Mouse (Mus musculus) retina, adult 2 months (tissue): ENCODE measurements around the gene Cd180.
"Not testable (repeated sequence)": the region's sequence is repeated elsewhere in the genome, so short reads cannot be mapped to it uniquely, and the experiment has no call there.

Experiments
- DNase-seq: peaks from one replicate; pipeline ENCODE4 v3.0.0-alpha.2; 2012; ENCODE audit warnings: low read depth, low spot score

Cd180 gene

DNA sequence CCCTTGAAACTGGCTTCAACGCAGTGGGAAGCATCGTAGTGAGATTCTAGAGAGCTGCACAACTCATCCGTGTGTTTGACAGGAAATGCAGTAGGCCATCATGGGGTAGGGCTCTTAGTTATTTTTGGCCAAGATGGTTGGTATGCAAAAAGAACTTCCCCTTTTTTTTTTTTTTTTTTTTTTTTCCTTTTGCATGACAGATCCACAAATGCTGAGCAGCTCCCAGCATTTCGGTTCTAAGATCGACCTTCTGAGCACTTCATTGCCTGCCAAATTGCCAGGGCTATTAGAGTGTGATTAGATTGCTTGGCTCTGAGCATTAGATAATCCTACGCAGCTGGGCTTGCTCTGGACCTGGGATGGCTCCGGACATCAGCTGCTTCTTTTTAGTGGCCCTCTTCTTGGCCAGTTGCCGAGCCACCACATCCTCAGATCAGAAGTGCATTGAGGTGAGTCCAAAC is at the start of gene Cd180:
Cd180 (plus strand) TSS at position 218 of the 461 bp plus-strand sequence.
- DNase-seq: no peak

DNA sequence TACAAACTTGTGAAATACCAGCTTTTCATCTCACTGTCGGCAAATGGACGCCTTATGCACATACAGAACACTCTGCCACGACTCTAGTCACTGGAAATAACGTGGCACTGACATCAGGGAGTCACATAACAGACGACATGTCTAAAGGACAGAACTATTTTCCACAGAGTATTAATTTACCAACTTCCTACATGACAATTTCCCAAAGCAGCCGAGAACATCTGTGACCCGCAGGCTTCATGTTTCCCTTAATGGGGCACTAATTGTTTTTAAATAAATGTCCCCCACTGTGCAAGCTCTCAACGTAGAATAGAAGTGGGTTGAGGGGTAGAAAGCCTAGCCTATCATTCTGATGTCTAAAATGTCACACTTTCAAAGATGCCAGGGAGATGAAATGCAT is 49.0 kb upstream of the Cd180 start:
- DNase-seq: no peak

DNA sequence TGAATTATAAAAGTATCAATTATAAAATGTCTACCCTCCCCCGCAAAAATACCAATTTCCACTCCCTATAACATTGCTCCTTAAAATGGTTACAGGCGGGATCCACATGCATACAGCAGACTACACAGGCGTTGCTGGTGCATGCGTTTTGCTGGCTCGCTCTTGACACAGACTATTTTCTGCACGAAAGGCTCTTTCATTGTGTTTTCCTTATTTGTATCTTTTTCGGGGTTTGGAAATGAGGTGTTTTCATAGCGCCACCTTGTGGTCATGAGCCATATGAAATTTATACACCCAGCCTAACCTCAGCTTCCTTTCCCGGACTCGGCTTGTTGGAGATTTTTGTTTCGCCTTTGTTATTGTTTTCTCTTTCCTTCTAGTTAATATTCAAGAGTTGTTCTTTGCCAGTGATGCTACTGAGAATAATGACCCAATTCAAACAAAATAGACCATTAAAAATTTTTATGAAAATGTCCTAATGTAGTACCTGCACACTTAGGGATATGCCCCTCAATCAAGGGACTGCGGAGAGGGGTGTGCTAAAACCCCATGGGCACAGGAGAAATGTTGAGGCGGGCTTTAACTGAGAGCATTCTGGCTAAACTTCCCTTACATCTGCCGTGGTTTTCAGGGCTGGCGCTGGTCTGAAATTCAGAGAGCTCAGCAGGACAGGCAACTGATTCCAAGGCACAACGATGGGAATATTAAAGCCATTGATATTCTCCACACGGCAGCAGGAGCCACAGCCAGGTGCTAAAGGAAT is 48.4 kb upstream of the Cd180 start:
- peak; percentile 37 for DNase-seq

DNA sequence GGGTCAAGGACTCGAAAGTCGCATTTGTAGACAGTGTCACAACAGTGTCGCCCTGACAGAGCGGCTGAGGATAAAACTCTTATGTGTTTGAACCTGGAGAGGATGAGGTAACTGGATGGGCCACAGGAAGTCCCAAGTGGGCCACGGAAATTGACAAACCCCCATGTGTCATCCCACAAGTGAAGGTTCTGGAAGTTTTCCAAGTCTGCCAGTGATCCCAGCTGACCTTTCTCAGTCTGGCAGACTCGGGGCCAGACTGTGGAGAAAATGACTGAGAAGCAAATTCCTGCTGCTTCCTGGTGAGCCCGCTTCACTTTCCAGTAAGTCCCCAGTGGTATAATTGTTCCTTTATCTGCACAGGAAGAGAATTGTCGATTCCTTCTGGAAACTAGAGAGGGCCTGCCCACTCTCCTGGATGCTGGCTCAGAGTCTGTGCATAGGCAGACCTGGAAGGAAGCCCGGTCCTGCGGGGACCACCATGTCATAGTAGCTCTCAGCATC is 47.0 kb upstream of the Cd180 start:
- no peak for DNase-seq

DNA sequence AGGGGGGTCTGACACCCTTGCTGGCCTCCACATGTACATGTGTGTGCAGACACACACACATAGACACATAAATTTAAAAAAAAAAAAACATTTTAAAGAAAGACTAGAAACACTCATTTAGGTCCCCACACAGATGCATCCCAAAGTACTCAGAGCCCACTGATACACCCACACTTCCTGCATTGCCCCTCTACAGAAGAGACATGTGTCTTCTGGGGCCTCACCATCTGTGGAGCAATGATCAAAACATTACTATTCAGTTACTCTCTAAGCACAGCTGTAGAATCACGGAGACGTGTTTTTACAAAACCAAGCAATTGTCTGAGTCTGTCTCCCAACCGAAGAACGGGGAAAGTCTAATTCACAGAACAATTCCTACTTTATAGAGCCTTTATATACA is 45.8 kb upstream of the Cd180 start:
- no peak for DNase-seq

DNA sequence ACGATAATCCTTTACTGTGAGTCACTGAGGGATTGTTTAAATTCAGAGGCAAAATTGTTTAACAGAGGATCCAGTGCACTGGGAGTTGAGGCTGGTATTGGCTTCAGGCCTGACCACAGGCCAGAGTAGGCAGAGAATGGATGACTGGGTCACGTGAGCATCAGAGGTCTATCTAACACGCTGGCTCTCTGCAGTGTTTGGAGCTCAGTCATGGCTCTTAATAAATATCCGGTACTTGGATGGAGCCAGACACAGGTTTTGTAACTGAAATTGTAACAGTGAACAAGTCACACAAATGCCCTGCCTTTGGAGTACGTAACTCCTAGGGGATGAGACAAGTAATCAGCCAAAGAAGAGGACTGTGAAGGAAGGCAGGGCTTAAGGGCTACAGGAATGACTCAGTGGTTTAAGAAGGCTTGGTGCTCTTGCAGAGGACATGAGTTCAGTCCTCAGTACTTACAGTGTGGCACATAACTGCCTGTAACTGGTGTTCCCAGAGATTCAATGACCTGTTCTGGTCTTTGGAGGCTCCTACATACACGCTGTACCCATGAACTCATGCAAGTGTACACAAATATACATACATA is 41.0 kb upstream of the Cd180 start:
- no peak for DNase-seq

DNA sequence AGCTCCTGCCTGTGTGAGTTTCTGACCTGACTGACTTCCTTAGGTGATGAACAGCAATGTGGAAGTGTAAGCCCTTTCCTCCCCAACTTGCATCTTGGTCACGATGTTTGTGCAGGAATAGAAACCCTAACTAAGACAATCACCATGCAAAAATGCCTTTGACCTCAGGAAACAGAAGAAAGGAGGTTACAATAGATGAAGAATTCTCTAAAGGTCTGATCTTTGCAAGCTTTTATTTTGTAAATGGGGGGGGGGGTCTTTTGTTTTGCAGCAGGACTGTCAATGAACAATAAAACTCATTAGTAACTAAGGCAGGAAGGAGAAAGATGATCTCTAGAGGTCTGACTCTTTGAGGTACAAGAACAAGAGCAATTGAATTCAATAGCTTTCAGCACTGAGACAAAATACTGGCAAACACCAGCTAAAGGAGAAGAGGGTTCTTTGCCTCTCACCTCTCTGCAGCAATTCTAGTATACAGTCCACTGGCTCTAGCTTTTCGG is 38.2 kb upstream of the Cd180 start:
- DNase-seq: no peak

DNA sequence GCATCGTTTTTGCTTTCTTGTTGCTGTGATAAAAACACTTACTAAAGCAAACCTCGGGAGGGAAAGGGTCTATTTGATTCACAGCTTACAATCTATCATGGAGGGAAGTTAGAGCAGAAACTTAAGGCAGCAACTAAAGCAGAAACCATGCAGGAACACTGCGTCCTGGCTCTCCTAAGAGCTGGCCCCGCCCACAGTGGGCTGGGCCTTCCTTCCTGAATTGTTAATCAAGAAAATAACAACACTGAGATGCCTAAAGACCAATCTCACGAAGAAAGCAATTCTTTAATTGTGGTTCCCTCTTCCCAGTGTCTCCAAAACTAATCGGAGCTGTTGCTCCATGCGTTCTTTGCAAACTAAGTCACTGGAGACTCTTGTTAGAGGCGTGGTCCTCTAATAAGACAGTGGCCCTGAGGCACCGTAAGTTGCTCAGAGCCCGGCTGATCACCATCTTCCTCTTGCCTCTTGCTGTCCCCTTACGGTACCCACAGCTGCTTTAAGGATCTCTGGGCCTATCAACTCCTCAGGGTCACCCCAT is 37.1 kb upstream of the Cd180 start:
- no peak for DNase-seq

DNA sequence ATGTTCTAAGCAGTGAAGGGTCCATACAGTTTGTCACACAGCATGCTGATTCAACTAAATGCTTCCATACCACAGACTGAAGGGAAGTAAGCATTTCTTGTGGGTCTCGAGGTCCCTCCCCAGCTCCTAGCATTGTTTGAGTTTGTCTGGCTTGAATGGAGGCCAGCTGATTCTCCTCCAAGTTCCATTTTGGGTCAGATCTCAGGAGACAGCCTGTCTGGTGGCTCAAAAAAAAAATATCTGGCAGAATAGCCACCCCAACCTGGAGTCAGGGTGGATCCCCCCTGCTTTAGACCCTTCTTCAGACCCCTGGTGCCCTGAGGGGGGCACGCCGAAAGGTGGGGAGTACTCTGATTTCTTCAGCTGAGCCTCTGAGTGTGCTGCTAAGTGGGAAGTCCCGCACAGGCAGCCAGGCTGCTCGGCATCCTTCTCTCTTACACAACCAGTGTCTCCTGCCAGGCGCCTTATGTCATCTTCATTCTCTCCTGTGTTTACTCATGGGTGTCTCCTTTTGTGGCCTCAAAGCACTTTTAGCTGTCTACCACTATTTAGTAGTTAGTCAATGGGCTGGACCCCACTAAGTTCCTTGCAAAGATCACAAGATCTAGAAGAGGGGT is 35.0 kb upstream of the Cd180 start:
- DNase-seq: no peak

DNA sequence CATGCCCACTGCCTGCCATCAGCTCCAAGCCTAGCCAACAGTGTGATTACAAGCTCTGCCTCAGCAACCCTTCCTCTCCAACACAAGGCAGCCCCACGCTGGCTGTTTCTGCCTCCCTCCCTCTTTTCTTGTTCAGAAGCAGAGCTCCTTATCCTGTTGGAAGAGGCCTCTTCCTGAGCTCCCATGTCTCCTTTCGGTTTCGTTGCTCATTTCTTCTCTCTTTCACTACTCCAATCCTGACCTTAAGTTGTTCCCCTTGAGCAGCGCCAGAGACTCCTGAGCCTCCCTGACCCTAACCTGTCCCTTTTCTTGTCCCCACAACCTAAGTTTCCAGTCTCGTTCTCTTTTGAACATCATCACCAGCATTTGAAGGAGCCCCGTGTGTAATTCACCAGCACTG is 29.3 kb upstream of the Cd180 start:
- no peak for DNase-seq

DNA sequence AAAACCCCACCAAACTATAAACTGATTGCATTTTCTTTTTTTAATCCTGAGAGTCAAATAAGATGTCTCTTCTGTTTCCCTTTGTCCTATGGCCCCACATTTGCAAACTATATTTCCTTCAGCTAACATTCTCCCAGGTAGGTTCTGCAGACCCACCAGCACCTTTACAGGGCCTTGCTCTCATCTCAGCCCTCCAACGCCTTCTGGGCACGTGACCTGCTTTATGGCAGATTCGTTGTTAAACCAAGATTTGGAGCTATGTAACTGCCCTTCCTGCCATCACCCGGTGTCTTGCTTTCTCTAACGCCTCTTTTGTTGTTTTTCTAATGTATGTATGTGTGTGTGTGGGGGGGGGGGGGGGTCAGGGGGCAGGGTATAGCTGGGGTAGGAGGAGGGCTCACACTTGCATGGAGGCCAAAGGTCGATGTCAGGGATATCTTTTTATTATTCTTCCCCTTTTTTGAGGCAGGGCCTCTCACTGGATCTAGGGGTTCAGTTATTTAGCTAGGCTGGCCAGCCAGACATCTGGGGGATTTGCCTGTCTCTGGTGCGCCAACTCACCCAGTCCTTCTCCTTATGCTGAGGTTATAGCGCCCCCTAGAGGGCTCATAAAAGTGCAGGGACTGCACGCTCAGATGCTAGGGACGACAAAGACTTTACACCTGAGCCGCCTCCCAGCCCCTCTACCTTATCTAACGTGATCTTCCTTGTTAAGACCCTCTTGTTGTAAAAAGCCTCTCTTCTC is 28.3 kb upstream of the Cd180 start:
- DNase-seq: no peak

DNA sequence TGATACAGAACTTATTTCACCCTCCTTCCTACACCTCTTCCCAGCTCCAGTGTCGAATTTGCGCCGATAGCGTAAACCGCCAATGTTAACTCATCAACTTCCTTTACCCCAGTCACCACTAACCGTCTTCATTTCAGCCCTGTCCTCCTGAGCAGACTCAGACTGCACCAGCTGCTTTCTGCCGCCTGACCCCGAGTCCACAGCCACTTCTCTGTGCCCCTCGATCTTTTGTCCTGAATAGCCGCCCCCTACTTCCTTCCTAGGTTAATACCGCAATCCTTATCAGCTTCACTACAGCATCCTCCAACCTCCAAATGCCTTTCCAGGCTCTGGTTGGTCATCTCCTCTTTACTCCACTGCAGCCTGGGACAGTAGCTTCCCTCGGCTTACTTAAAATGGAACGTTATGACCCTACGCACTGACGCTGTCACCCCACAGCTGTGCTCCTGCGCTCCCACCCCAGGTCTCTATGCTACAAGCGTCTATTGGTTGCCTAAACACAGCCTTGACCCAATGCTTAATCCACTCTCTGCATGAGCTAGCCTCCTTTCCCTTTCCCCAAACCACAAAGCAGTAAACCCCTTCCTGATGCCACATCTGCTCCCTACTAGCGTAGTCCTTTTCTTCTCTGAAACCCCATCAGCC is 27.6 kb upstream of the Cd180 start:
- no peak for DNase-seq

DNA sequence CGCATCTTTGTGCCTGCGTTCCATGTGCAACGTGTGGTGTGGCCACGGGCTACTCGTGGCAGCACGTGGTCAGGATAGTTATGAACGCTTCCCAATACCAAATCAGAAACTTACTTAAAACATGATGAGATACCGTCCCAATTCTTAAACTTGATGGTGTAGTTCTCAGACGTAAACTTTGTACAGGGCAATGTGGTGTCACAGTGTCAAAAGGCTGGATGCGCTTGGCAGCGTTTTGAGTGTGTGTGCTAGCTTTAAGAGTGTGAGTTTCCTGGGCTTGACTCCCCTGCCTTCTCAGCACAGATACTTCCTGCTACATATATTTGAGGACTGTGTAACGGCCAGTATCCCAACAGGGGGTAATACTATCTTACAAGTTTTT is 27.1 kb upstream of the Cd180 start:
- no peak for DNase-seq

DNA sequence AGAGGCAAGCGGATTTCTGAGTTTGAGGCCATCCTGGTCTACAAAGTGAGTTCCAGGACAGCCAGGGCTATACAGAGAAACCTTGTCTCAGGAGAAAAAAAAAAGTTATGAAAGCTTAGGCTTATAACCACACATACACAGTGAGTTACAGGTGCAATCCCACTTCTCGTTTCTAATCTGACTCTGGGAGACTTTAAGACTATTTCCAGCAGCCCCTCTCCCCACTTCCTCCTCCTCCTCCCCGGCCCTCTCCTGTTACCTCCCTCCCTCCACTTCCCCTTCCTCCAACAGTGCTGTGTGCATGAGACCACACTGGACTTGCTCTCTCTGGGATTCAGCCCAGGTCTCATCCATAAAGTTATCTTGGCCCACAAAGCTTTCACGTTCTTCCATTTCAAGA is 26.6 kb upstream of the Cd180 start:
- DNase-seq: no peak

DNA sequence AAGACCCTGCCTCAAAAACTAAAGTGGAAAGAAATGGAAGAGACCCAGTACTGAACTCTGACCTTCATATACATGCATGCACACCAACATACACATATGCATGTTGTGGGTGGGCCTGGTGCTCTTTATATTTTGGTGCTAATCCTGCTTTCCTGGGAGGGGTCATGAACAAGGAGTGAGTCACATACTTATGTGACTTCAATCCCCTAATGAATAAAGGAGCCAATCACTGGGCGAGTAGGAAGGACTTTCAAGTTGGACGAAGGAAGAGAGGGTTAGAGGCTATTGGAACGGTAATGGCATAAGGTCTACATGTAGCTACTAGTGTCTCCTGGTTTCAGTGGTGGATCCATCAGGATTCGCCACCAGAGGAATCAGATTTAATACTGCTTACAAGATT is 26.0 kb upstream of the Cd180 start:
- DNase-seq: no peak

DNA sequence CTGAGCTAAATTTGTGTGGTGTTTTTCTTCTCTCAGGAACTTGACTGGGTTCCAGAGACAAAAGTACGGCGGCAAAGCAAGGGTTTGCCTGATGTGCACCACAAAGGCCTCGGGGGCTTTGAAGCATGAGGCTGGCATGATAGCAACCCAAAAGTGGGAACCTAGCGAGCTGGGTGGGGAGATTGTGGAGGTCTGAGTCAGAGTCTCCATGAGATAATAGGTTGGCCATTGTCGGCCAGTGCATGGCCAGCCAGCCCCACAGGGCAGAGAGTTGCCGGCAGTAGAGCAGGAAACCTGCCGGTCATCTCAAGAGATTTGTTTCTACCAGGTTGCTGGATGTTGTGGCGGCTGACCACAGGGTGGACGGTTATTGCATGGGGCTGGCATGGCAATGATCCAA is 25.5 kb upstream of the Cd180 start:
- DNase-seq: no peak

DNA sequence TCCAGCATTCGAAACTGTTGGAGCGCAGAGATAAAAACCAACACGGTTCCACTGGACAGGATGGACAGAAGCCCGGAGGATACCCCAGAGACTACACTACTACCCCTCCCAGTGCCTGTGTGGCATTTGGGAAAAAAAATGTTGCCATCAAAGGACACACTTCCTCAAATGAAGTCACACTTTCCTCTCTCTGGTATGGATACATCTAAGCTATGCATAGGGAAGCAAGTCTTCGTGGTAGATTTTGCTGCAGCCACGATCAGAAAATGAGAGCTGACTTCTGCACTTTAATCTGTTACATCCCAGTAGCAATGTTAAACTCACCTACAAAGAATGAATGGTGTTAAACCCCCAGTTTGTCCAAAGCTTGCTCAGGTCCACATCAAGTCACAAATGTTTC is 24.4 kb upstream of the Cd180 start:
- DNase-seq: no peak

DNA sequence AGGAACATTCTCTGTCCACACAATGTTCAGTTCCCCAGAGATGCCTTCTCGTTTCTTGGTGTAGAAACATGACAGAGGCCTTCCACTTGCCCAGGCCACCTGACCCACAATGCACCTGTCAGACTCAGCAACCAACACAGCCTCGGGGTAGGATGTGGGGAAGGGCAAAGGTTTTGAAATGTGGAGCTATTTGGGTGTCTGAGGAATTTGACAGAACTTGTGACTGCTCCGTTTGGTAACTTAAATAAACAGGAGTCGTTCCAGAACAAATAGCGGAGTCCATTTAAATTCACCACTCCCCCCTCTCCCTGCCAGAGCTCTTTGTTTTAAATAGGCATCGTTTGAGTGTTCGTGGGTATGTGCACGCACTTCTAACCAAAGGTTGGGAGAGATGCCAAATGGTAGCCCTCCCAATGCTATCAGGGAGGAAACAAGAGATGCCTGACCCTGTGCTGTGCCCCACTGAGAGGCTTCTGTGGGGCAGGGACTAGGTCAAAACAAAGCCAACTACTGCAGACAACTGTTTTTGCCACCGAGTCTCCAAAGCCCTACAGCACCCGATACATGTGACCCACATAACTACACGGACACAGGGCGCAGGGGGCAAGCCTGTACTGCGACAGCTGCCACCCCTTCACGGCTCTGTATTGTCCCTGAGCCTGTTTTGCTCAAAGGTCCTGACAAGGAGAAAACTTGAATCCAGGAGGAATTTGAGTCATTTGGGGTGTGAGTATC is 23.7 kb upstream of the Cd180 start:
- no peak for DNase-seq

DNA sequence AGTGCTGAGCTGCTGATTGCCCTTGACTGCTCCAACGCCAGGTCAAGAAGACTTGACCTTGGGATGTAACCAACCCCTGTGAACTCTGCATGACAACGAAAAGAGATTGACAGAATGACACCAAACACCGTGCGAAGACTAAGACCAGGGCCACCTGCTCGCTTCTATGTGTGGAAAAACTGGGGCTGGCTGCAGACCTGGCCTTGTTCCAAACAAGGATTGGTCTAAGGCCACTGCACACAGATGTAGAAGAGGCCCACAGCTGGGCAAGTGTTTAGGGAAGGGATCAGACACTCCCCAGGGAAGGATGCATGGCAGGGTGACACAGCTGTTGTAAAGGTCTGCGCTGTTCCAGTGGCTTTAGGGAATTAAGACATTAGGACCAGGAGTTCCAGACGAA is 22.9 kb upstream of the Cd180 start:
- no peak for DNase-seq

DNA sequence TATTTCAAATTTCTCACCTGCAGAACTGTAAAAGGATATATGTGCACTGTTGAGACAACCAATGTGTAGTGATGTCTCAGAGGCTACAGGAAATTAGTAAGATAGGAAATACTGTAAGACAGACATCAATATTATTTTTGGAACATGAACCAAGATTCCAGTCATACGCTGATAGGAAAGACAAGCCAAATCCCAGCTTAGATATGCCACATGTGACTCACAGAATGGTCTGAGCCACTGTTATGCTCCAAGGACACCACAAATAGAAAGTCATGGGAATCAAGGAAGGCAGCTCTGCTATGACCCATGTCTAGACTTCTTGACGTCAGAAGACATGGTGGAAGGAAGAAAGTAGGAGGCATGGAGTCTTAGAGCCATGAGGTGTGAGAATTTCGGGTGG is 19.3 kb upstream of the Cd180 start:
- DNase-seq: no peak

DNA sequence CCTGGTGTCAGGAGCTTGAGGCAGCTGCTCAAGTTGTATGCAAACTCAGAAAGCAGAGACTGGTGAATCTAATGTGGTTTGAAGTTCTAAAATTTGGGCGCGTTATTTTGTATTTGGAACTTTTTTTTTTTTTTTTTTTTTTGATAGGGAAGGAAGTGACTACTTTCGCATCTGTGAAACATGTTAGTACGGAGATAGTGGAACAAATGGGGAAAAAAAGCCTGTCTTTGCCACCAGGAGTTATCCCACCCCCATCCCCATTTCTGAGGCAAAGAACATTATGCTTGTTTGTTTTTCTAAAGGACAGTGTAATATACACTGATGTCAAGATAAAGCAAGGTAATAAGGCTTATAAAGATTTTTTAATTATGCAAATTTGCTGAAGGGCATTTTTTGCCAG is 15.8 kb upstream of the Cd180 start:
- DNase-seq: not testable (repeated sequence)
